Mouse (Mus musculus): ENCODE results near the gene Wasf1.

Gene Wasf1

GRCm38 (mm10) chr10:40882831-40883643 lies at the start of gene Wasf1, which contains the start of gene Cdc40:
TSS of gene Wasf1 (plus strand) at chr10:40883475.
TSS of gene Cdc40 (minus strand) at chr10:40883311.
- peak; percentile 95 for DNase-seq (ENCODE audit: extremely low read depth, insufficient read length, low spot score)

GRCm38 (mm10) chr10:40840086-40840485 lies 43.2 kb upstream of the Wasf1 start:
- no peak for DNase-seq (ENCODE audit: extremely low read depth, insufficient read length, low spot score)

GRCm38 (mm10) chr10:40843841-40844240 lies 39.4 kb upstream of the Wasf1 start:
- no peak for DNase-seq (ENCODE audit: extremely low read depth, insufficient read length, low spot score)

DNA sequence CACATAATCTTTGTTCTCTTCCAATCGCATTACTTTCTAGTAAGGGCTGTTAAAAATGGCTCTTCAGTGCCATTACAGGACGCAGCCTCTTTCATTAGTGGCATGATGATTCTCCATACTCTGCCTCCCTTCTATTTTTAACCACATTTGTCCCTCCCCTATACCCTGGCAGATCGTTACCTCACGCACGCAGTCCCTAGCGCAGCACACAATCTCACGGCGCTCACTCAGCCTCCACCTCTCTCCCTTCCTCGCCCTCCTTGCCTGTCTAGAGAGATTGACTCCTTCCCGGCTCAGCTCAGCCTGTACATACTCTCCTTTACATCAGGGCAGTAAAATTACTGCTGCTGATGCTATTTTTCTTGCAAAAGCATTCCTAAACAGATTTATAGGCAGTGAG lies 38.7 kb upstream of the Wasf1 start:
- DNase-seq (ENCODE audit: extremely low read depth, insufficient read length, low spot score): no peak

- DNase-seq (ENCODE audit: extremely low read depth, insufficient read length, low spot score): no peak
These were observed 37.6 kb upstream of the Wasf1 start for GRCm38 (mm10) chr10:40845626-40846025.

- DNase-seq (ENCODE audit: extremely low read depth, insufficient read length, low spot score): no peak
These were observed 36.0 kb upstream of the Wasf1 start for GRCm38 (mm10) chr10:40847176-40847874.

DNA sequence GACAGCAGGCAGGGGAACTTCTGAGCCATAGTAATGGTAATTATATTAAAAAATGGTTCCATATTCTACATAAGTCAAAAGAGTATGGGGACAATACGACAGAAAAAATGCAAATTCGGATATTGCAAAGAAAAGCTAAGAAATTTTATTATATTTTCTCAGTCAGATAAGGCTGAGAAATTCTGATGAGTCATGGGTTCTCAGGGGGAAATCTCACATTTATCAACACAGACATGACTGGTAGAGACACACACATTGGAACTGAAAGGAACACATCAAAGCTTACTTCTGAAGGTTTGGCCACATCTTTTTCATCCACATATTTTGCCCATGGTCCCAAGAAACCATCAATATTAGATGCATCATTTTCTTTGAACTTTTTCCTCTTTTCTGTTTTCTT lies 32.6 kb upstream of the Wasf1 start:
- DNase-seq (ENCODE audit: extremely low read depth, insufficient read length, low spot score): no peak

DNA sequence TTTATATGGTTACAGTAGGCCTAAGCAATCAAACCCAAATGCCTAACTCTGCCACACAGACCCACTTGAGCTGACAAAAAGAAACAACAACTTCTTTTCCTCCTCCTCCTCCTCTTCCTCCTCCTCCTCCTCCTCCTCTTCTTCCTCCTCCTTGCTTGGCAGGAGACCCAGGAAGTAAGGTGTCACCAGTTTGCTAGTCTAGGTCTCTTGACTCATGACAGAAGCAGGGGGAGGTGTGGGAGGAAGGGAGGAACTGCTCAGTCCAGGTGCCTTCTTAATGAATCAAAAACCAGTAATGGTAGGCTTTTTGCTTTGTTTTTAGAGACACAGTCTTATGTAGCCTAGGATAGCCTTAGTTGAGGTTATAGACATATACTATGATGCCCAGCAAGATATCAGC lies 32.1 kb upstream of the Wasf1 start:
- no peak for DNase-seq (ENCODE audit: extremely low read depth, insufficient read length, low spot score)

DNA sequence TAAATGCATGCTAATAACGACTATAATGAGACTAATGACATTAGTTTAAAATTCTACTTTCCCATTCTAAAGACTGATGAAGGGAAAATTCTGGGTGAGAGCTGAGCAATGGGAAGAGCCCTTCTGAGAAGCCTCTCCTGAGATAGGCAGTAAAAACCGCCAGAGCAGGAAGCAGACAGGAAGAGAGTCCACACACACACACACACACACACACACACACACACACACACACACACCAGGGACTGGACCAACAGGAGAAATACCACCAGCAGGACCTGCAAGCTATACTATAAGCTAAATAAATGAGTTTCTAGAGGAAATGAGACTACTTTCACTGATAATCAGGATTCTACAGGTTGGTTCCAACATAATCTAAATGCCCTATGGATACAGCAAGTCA lies 27.7 kb upstream of the Wasf1 start:
- no peak for DNase-seq (ENCODE audit: extremely low read depth, insufficient read length, low spot score)

GRCm38 (mm10) chr10:40856703-40857102 lies 26.6 kb upstream of the Wasf1 start:
- no peak for DNase-seq (ENCODE audit: extremely low read depth, insufficient read length, low spot score)

DNA sequence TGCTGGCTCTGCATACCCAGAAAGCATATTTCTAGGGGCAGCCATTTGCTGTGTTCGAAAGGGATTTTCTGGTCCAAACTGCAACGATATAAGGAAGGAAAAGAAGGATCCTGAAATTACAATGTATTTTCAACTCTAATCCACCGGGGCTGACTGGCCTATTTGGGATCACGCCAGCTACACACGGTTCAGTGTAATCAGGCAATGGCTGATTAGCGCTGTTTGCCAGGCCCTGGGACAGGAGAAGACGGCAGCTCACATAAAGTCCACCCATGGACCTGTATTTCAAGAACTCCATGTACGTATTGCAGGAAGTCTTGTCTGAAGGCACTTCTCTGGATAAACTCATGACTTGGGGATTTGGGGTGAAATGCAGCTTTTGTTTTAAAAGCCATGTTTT lies 25.7 kb upstream of the Wasf1 start:
- no peak for DNase-seq (ENCODE audit: extremely low read depth, insufficient read length, low spot score)

GRCm38 (mm10) chr10:40868081-40868480 lies 15.2 kb upstream of the Wasf1 start:
- DNase-seq (ENCODE audit: extremely low read depth, insufficient read length, low spot score): no peak

GRCm38 (mm10) chr10:40871301-40871700 lies 12.0 kb upstream of the Wasf1 start:
- DNase-seq (ENCODE audit: extremely low read depth, insufficient read length, low spot score): peak; percentile 11

- peak; percentile 50 for DNase-seq (ENCODE audit: extremely low read depth, insufficient read length, low spot score)
These were observed 11.2 kb upstream of the Wasf1 start for GRCm38 (mm10) chr10:40872052-40872451.

DNA sequence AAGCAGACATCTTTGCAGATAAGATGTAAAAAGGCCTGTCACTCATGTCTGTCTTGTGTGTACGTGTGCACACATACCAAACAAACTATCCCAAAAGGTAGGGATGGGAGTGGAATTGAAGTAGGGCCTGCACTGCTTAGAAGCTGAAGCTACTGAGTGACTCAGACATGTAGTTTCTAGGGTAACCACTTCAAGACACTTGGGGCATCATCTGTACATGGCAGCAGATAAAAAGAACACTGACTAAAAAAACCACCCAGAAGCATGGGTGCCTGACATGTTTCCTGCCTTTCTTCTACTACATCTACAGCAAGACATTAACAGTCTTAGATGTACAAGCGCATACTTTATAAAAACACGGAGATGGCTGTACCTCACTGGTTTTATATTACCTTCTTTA lies 5.0 kb upstream of the Wasf1 start:
- no peak for DNase-seq (ENCODE audit: extremely low read depth, insufficient read length, low spot score)

DNA sequence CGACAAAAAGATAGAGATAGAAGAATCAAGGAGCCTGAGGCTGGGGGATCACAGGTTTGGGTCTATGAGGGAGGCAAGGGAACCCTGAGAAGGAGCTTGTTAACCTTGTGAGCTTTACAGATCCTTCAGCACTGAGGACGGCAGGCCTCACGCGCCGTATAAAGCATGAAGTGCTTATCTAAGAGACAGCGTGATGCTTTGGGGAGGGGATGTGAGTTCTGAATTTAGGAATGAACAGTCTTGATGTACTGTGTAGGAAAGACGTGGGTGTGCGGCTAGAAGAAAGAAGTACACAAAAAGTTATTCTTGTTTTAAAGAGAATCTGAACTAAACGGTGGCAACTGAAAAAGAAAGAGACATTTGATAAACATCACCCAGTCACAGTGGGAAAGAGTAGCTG lies 3.3 kb upstream of the Wasf1 start:
- no peak for DNase-seq (ENCODE audit: extremely low read depth, insufficient read length, low spot score)

GRCm38 (mm10) chr10:40881236-40881635 lies 2.0 kb upstream of the Wasf1 start:
- no peak for DNase-seq (ENCODE audit: extremely low read depth, insufficient read length, low spot score)

- DNase-seq (ENCODE audit: extremely low read depth, insufficient read length, low spot score): no peak
These were observed 942 bp upstream of the Wasf1 start for GRCm38 (mm10) chr10:40882333-40882732.

- no peak for DNase-seq (ENCODE audit: extremely low read depth, insufficient read length, low spot score)
These were observed 486 bp downstream of the Wasf1 start for GRCm38 (mm10) chr10:40883644-40884278.

- DNase-seq (ENCODE audit: extremely low read depth, insufficient read length, low spot score): peak; percentile 70
These were observed 1.1 kb downstream of the Wasf1 start for GRCm38 (mm10) chr10:40884279-40884806.

DNA sequence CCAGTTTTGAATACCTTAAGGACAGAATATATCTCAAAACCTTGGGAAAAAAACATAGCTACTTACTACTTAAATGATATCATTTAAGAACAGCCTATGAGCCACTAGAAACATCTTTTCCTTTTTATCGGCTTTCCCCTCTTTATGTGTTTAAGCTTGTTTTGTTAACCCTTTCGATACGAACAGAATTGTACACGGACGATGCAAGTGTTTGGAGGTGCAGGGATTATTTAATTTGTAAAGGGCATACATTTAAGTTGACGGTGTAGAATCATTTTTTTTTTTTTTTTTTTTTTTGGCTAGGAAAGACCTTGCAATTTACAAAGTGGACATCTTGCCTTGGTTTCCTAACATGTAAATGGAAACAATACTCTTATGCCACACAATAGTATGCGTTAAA lies 2.2 kb downstream of the Wasf1 start:
- no peak for DNase-seq (ENCODE audit: extremely low read depth, insufficient read length, low spot score)
